Mouse (Mus musculus) kidney, postnatal 0 days (tissue): ENCODE measurements around the gene Cdh22. TPM values are rescaled to one million over a fixed set of nuclear protein-coding genes. Genes with fewer than 3 reads are reported as not detected.

Experiments
- ATAC-seq: fragments of 200-750 bp; cut with Nextera tagmentation; replicated peaks from 2 replicates; pipeline ENCODE4 v1.8.0; 2017; ENCODE audit warnings: low read depth, moderate number of reproducible peaks, moderate TSS enrichment, moderate library complexity; ENCODE audit not compliant: low FRiP score
- DNase-seq: peaks from one replicate; pipeline ENCODE4 v3.0.0-alpha.2; 2016; ENCODE audit warnings: low spot score
- H3K27ac ChIP-seq: fragments of 300-500 bp; sonication (generic); 2 replicates; pipeline ENCODE4 v1.5.1; 2014; ENCODE audit warnings: mild to moderate bottlenecking
- H3K27me3 ChIP-seq: fragments of 300-500 bp; sonication (generic); 2 replicates; pipeline ENCODE4 v1.6.1; 2014; ENCODE audit warnings: low read length, mixed read lengths; ENCODE audit not compliant: insufficient read depth
- H3K36me3 ChIP-seq: fragments of 300-500 bp; sonication (generic); 2 replicates; pipeline ENCODE4 v1.6.1; 2014; ENCODE audit warnings: low read length, mixed read lengths; ENCODE audit not compliant: insufficient read depth
- H3K4me1 ChIP-seq: fragments of 300-500 bp; sonication (generic); replicated peaks from 2 replicates; pipeline ENCODE4 v1.6.1; 2014; ENCODE audit warnings: antibody characterized with exemption, low read length, mixed read lengths; ENCODE audit not compliant: insufficient read depth
- H3K4me2 ChIP-seq: fragments of 300-500 bp; sonication (generic); 2 replicates; pipeline ENCODE4 v1.6.1; 2014; ENCODE audit warnings: mild to moderate bottlenecking, low read length, moderate library complexity, mixed read lengths
- H3K4me3 ChIP-seq: fragments of 300-500 bp; sonication (generic); replicated peaks from 2 replicates; pipeline ENCODE4 v1.5.1; 2014; ENCODE audit warnings: low read depth, low read length
- H3K9ac ChIP-seq: fragments of 300-500 bp; sonication (generic); 2 replicates; pipeline ENCODE4 v1.6.1; 2014; ENCODE audit warnings: low read depth, low read length
- H3K9me3 ChIP-seq: fragments of 300-500 bp; sonication (generic); replicated peaks from 2 replicates; pipeline ENCODE4 v1.6.1; 2016; ENCODE audit warnings: low read length, inconsistent platforms, mixed read lengths
- CTCF ChIP-seq: IDR thresholded peaks from 2 replicates; pipeline ENCODE4 v1.5.1; 2016; ENCODE audit warnings: antibody characterized with exemption, low read depth, mild to moderate bottlenecking, moderate library complexity
- WGBS: fragments of 180-500 bp; shearing (Covaris S2); extraction: QIAGEN DNeasy Blood & Tissue Kit; methylation state at CpG from one replicate; pipeline ENCODE4 v1.1.7; 2014; 5-methylcytosine and 5-hydroxymethylcytosine counted together
- polyA plus RNA-seq: library from polyadenylated mRNA; unstranded; fragments of >200 nt; fragmentation: Nextera tagmentation; extraction: Ambion mirVana; gene quantifications from 2 replicates; pipeline ENCODE4 v1.2.1, GENCODE M21; 2015

Gene Cdh22
- polyA plus RNA-seq, 1 experiment from 2014 or later = 1.6 TPM

DNA sequence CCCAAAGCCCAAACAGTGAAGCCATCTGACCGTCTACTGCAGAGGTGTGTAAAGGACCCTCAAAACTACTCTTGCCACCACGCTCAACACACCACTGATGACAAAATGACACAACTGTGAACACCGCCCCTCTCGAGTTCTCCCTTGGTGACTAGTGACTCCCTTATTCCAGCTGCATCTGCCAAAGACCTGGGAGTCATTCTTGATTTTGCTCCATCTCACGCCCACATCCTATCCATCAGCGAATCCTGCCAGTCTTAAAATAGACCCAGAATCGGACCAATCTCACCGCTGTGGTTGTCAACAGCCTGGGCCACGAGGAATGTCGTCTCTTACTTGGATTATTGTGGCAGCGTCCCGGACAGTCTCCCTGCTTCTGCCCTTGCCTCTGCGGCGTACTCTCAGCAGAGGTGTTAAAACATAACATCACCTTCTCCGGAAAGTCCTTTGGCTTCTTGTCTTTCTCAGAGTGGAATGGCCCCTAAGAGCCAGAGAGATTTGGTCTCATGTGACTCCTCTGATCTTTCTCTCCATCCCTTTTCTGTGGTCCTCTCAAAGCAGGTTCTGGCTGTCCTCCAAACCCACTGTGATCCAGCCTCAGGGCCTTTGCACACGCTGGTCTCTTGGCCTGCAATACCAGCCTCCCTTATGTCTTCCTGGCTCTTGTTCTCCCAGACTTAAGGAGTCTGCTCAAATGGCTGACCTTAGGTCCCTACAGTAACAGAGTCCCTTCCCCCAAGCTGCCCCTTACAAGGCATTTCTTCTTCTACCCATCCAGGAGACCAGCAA lies 17.1 kb downstream of the Cdh22 start:
- 0 out of 2 replicates have a peak, but pooled peaks cover 7% of the 10 kb centered on the region for H3K4me1 ChIP-seq
- no peak overlapping the region for H3K9ac ChIP-seq
- ATAC-seq (no peak), DNase-seq (no peak)
- no peaks in the 10 kb centered on the region for H3K9me3 ChIP-seq
- H3K36me3 ChIP-seq = no peaks in the 10 kb centered on the region
- no peak for TF ChIP-seq CTCF
- H3K27ac ChIP-seq = no peak overlapping the region
- no peak overlapping the region for H3K4me3 ChIP-seq
- WGBS = 82% methylated on average over 16 of the region's 16 CpGs
- peaks cover 52% of the 10 kb centered on the region for H3K27me3 ChIP-seq
- no peak overlapping the region for H3K4me2 ChIP-seq

- TF ChIP-seq CTCF = no peak
- ATAC-seq (peak; percentile 42; the same call in 1 of the 2 replicates), DNase-seq (peak; percentile 54)
- peaks cover 64% of the 10 kb centered on the region for H3K27me3 ChIP-seq
- peak overlapping the region; percentile 37 for H3K4me2 ChIP-seq
- H3K9me3 ChIP-seq = no peaks in the 10 kb centered on the region
- H3K4me3 ChIP-seq = no peak overlapping the region
- H3K4me1 ChIP-seq = 0 out of 2 replicates have a peak, but pooled peaks cover 7% of the 10 kb centered on the region
- H3K27ac ChIP-seq = no peak overlapping the region
- 2% methylated on average over 39 of the region's 39 CpGs for WGBS
- no peak overlapping the region for H3K9ac ChIP-seq
- H3K36me3 ChIP-seq = no peaks in the 10 kb centered on the region
Measured at GRCm38 (mm10) chr2:165215103-165215951, 19.3 kb downstream of the Cdh22 start.

- Histone ChIP-seq H3K27ac (no peak overlapping the region), H3K9ac (no peak overlapping the region), H3K27me3 (peaks cover 61% of the 10 kb centered on the region), H3K36me3 (no peaks in the 10 kb centered on the region), H3K4me1 (0 out of 2 replicates have a peak, but pooled peaks cover 7% of the 10 kb centered on the region), H3K4me2 (no peak overlapping the region), H3K9me3 (no peaks in the 10 kb centered on the region), H3K4me3 (no peak overlapping the region)
- 3% methylated on average over 20 of the region's 20 CpGs for WGBS
- TF ChIP-seq CTCF = no peak
- DNase-seq (peak; percentile 10), ATAC-seq (no peak)
Measured at GRCm38 (mm10) chr2:165211426-165212079, 23.1 kb downstream of the Cdh22 start.

DNA sequence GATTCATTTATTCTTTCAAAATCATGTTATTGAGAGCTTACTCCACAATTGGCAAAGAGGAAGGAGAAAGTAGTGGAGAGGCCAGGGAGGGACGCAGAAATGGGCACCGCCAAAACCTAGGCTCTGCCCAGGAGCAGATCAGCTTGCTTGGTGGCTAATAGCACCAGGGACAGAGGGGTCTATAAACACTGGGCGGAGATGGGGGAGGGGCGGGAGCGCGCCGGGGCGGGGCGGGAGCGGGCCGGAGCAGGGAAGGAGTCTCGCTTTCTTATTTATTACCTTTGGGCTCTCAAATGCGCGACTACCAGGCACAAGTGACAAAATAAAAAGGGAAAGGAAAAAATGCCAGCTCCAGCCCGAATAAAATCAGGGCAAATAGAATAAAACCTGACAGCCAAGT lies 23.7 kb downstream of the Cdh22 start:
- TF ChIP-seq CTCF = no peak
- no peaks in the 10 kb centered on the region for H3K9me3 ChIP-seq
- ATAC-seq (no peak), DNase-seq (no peak)
- H3K9ac ChIP-seq = no peak overlapping the region
- 0 out of 2 replicates have a peak, but pooled peaks cover 7% of the 10 kb centered on the region for H3K4me1 ChIP-seq
- no peak overlapping the region for H3K4me2 ChIP-seq
- H3K4me3 ChIP-seq = no peak overlapping the region
- H3K36me3 ChIP-seq = no peaks in the 10 kb centered on the region
- peaks cover 56% of the 10 kb centered on the region for H3K27me3 ChIP-seq
- H3K27ac ChIP-seq = no peak overlapping the region
- WGBS = 2% methylated on average over 15 of the region's 15 CpGs

DNA sequence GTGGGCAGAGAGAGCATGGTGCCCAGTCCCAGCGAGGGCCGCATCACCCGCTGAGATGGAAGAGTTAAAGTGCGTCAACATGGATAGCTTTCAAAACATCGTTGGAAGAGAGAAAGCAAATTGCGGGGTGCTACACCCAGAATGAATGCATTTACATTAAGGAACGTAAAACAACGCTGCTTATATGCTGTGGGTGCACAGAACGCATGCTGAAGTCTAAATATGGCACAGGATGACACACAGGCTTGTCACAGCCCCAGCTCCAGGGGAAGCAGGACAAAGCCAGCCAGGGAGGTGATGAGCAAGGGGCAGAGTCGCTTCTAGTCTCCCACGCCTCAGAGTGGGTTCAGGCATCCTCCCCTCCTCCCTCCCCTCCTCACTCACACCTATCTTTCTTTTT lies 27.0 kb downstream of the Cdh22 start:
- H3K9ac ChIP-seq = no peak overlapping the region
- H3K27me3 ChIP-seq = peaks cover 41% of the 10 kb centered on the region
- TF ChIP-seq CTCF = no peak
- no peak for ATAC-seq
- DNase-seq = no peak
- no peaks in the 10 kb centered on the region for H3K4me1 ChIP-seq
- 64% methylated on average over 11 of the region's 11 CpGs for WGBS
- no peaks in the 10 kb centered on the region for H3K9me3 ChIP-seq
- H3K4me3 ChIP-seq = no peak overlapping the region
- H3K4me2 ChIP-seq = no peak overlapping the region
- no peaks in the 10 kb centered on the region for H3K36me3 ChIP-seq
- no peak overlapping the region for H3K27ac ChIP-seq

- peaks cover 35% of the 10 kb centered on the region for H3K27me3 ChIP-seq
- H3K4me2 ChIP-seq = no peak overlapping the region
- no peak for TF ChIP-seq CTCF
- WGBS = 80% methylated on average over 4 of the region's 4 CpGs
- no peaks in the 10 kb centered on the region for H3K9me3 ChIP-seq
- no peak overlapping the region for H3K27ac ChIP-seq
- H3K9ac ChIP-seq = no peak overlapping the region
- DNase-seq (no peak), ATAC-seq (no peak)
- no peak overlapping the region for H3K4me3 ChIP-seq
- no peaks in the 10 kb centered on the region for H3K36me3 ChIP-seq
- no peaks in the 10 kb centered on the region for H3K4me1 ChIP-seq
Measured at GRCm38 (mm10) chr2:165207086-165207485, 27.6 kb downstream of the Cdh22 start.
